Mouse (Mus musculus) gastrocnemius, postnatal 36 days (tissue): ENCODE results near the gene Apln. TPM values are rescaled to one million over a fixed set of nuclear protein-coding genes. Genes with fewer than 3 reads are reported as not detected.

Experiments
- DNase-seq, 2 experiments: peaks; one replicate each; pipeline ENCODE4 v3.0.0; 2022
- intact Hi-C: fragments of 180-260 bp; cut with DNase I; formaldehyde crosslinking; loops from one replicate; pipeline ENCODE4 v1.15.1; 2025
- long read RNA-seq, 2 experiments: library from polyadenylated mRNA; stranded (forward); transcript quantifications; one replicate each; pipeline ENCODE4 v2.0.0; 2021
- total RNA-seq, 2 experiments: library from RNA; stranded (reverse); gene quantifications; 2 replicates each; pipeline ENCODE4 v1.2.3; 2021

Gene Apln
- total RNA-seq, result 1 to 10 TPM; 1.9 to 2.3 TPM
- long read RNA-seq, experiment 1, partial matches to known transcripts, result 0 of 1 reads
- long read RNA-seq, experiment 1, other reads (novel, unspliced or antisense), result 1 of 1 reads
- long read RNA-seq, experiment 2, partial matches to known transcripts, result 0 of 2 reads
- long read RNA-seq, experiment 2, other reads (novel, unspliced or antisense), result 1 of 2 reads

DNA sequence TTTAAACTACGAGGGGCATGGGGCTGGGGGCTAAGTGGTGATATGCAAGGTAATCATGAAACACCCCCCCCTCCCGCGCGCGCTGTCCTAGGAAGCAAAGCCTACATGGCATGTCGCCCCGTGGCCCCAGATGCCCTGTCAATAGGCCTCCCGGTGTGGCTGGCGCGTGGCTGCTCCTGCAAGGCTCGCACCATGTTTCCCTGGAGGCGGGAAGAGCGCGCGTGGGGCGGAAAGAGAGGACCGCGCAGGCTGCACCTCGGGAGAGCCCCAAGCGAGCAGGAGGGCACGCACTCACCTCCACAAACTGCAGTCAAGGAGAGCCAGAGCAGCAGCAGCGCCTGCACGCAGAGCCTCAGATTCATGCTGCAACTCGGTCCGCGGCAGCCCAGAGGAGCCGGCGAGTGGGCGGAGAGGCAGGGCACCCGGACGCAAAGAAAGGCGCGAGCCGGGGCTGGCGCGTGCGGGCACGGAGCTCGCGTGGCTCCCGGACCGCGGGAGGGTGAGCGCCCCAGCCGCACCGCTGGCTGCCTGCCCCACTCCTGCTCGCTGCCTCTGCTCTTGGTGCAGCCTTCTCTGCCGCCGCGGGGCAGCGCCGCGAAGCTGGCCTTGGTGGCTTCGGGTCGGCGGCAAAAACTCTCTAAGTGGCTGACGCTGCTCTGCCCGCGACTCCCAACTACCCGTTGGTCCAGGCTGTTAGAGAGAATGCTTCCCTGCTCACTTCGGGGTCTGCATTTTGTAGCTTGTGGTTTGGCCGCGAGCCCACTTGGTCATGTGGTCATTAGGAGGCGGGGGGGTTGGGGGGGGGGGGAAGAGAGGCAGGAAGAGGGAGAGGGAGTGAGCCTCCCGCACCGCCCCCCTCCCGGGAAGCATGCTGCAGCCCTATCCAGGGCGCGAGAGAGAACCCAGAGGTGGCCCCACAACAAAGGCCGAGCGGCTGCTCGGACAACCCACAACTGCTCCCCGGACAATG lies at the start of gene Apln:
Apln (minus strand) TSS at position 710 of the 970 bp plus-strand sequence.
- intact Hi-C loops, result no loop called here
- DNase-seq, result peak in 1 of 2 experiments; percentile 22

GRCm38 (mm10) chrX:48082364-48082763 lies 47.7 kb upstream of the Apln start:
- intact Hi-C loops, result no loop called here
- no peak for DNase-seq

DNA sequence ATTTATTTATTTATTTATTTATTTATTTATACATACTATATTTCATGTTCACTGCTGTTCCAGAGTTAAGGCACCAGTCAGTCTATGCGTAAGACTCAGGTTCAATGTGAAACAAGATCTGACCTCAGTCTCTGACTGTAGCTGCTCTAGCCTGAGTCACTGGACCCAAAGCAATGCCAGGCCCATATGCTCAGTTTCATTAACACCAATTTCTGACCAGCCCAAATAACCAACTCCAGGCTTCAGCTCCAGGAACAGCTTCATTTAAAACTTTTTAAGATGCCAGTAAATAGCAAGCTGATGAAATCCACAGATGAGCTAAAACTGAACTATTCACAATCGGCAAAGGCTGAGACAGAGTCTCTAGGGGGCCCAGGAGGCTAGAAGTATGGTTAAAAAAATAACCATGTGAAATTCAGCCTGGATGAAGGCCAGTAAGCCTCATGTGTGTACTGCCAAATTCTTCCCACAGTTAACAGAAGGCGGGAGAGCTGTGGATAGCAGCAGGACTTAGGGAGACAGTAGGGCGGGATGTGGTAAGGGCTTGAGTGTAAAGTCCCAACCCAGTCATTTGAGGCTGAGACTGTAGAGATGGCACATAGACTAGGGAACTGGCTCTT lies 42.3 kb upstream of the Apln start:
- no peak for DNase-seq
- intact Hi-C loops, result no loop called here

DNA sequence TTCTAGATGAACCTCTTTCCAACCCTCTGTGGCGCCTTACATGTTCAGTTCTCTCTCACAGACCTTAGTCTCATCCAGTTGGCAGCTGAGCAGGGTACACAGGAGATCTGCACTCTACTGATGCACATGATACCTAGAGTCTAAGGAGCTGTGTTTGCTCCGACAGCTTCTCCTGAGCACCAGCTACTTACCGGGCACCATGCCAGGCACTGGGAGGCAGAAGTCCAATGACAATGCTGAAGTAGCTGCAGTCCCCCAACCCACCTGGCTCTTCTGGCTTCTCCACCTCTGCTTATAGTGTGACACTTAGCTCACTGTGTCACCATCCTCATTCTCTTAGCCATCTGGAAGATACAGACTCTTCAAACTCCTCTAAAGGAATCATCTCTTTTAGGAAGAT lies 40.0 kb upstream of the Apln start:
- DNase-seq, result no peak
- intact Hi-C loops, result no loop called here

DNA sequence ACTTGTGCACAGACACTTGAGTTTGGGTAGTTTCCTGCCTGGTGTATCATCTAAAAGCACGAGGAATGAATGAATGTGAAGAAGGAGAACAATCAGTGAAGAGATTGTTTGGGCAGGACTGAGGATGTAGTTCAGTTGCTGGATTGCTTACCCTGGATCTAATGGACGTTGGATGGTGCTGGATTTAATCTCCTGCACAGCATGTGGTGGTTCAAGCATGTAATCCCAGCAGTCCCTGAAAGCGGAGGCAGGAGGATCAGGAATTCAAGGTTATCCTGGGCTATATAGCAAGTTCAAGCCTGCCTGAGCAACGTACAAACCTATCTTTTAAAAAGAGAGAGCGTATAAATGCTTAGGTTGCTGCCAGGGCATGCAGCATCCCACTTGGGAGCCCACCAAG lies 37.7 kb upstream of the Apln start:
- intact Hi-C loops, result no loop called here
- DNase-seq, result no peak

GRCm38 (mm10) chrX:48071961-48072360 lies 37.3 kb upstream of the Apln start:
- intact Hi-C loops, result no loop called here
- DNase-seq, result no peak

GRCm38 (mm10) chrX:48066891-48067290 lies 32.2 kb upstream of the Apln start:
- DNase-seq, result no peak
- intact Hi-C loops, result no loop called here

GRCm38 (mm10) chrX:48064166-48064853 lies 29.7 kb upstream of the Apln start:
- intact Hi-C loops, result no loop called here
- no peak for DNase-seq

GRCm38 (mm10) chrX:48062481-48062880 lies 27.8 kb upstream of the Apln start:
- intact Hi-C loops, result no loop called here
- DNase-seq, result no peak

DNA sequence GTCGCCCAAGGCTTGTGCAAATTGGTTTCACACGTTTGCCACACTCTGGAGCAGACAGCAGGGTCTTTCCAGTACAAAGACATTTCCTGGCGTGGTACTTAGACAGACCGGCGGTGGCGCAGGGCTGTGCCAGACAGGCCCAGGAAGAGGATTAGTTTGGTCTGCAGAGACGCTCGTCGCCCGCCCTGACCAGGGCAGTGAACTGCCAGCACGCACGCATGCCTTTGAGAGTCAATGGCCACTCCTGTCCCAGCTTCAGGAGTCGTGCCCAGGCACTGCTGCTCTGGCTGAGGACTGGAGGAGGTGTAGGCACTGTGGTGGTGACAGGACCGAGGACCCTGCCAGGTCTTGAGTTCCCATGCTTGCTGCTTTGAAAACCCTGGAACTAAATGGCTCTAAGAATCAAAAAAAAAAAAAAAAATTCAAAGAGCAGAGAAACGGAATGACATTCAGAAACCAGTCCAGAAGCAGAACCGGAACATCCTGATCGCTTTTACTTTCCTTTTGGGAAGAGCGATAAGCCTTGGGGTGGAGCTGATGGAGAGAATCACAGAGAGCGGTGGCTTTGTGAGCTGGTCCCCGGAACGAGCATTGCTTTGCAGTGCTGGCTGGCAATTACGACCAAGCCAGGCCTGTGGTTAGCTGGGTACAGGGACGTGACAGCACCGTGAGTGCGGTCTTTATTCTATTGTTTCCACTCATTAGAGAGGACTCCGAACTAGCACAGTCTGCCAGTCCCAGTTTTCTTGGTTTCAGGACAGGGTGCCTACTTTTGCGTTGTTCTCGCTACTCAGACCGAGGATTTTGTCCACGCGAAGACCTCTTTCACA lies 19.7 kb upstream of the Apln start:
- intact Hi-C loops, result no loop called here
- DNase-seq, result peak; percentile 24 to 27

DNA sequence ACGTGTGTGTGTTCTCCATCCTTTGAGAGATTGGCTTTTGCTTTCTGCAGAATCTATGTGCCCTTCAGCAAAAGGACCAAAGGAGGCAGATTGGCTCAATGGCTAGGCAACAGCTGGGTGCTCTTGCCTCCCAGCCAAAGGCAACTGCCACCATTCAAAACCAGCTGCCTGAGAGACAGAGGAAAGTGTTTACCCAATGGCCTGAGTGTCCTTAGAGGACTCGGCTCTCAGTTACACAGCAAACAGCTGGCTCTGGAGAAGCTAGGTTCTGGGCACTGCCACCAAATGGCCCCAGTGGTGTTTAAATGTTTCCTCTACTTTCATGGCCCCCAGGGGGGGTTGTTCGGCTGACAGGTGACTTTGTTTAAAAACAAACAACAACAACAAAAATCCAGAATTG lies 19.1 kb upstream of the Apln start:
- intact Hi-C loops, result no loop called here
- DNase-seq, result no peak

DNA sequence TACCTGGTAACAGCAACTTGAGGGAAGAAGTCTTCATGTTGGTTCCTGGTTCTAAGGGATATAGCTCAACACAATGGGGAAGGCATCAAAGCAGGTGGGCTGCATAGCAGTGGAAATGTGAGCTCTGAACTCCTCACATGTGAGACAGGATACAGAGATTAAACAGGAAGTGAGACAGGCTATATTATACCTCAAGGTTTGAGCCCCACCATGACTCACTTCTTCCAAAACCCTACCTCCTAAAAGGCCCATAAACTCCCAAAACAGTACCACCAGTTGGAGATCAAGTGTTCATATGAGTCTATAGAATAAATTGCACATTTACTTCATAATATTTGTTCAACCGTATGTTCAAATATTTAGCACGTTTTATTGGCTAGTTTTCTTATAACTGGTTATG lies 11.7 kb upstream of the Apln start:
- intact Hi-C loops, result no loop called here

DNA sequence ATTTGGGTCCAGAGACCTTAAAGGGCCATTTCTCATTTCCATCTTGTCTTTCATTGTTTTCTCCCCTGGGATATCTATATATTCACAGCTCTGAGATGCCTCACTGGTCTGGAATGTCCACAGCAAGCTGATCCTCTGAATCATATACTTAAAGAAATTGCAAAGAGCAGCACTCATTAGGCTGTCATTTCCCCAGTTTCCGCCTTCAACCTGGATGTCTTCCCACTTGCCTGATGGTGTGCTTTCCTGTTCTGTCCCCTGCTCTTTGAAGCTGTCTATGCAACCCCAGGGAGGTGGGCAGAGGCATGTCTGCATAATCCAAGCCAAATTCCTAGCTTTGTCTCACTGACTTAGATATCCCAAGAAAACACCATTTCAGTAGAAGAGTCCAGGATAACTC lies 9.6 kb upstream of the Apln start:
- intact Hi-C loops, result no loop called here
- no peak for DNase-seq

More for the DNA sequence above, 11.7 kb upstream of the Apln start:
- DNase-seq, result no peak

- intact Hi-C loops, result no loop called here
- DNase-seq, result no peak
These were observed 8.1 kb upstream of the Apln start for GRCm38 (mm10) chrX:48042748-48043147.

DNA sequence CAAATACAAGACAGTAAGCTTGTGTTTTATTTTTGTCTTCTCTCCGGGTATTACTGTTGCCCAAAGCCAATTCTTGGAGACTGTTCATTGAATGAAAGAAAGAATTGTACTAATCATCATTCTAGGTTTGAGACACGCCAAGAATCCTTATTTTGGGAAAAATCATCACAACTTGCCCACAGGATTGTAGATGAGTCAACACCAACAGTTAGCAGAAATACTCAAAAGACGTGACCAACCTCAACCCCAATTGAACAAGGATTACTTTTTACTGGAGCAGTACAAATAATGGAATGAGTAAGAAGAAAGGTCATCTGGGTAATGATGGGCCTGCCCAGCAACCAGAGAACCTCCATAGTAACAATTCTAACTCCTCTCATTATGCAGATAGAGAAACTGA lies 5.7 kb upstream of the Apln start:
- DNase-seq, result no peak
- intact Hi-C loops, result no loop called here

DNA sequence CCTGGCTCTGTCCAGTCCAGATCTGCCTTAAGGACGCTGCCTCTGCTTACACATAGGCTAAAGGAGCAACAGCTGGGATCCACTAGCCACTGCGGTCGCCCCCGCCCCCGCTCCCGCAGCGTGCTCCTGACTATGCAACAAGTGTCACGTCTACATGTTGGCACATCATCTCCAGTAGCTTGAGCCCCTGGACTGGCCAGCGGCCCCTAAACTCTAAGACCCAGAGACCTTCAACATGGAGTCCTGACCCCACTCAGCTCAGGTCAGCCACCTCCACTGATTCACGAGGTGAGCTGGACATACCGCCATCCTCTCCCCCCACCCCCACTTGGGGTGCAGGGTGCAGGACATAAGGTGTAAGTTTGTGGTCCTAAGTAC lies 898 bp downstream of the Apln start:
- intact Hi-C loops, result no loop called here
- no peak for DNase-seq

- intact Hi-C loops, result no loop called here
- no peak for DNase-seq
These were observed 1.6 kb downstream of the Apln start for GRCm38 (mm10) chrX:48033024-48033423.

DNA sequence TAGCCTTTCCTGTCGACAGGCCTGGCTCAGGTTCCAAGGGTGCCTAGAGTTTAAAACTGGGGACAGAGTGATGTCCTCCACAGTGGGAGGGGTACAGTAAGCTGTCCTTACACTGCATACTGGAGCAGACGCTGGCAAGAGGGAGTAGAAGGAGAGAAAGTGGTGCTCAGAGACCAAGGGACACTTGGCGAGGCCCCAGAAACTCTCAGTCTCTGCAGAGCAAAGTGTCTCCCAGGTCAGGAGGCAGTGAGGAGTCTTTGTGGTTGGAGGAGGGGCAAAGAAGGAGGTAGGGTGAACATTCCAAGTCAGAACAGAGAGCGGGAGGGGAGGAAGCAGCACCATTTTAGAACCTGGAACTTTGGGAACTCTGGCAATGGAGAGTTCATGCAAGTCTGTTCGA lies 2.8 kb downstream of the Apln start:
- DNase-seq, result no peak
- intact Hi-C loops, result no loop called here

GRCm38 (mm10) chrX:48030593-48030992 lies 4.1 kb downstream of the Apln start:
- no peak for DNase-seq
- intact Hi-C loops, result no loop called here

DNA sequence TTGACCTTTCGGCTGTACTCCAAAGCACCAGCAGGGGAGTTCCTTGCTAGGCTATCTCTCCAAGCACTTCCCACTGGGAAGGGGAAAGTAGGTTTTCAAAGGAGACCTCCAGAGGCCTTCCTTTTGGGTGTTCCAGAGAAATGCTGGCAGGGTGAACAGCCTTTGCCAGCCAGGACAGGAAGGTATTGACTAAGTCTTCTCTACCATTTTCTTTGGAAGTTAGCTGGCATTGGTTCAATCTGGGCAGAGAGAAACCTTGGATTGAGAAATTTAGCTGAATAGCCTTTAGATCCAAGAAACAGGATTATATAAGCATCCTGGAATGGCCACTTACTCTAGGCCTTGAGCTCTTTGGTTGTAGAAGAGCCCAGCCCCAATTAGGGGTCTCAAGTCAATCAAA lies 11.8 kb downstream of the Apln start:
- DNase-seq, result no peak
- intact Hi-C loops, result loop anchor here (5.0 kb wide), 1 partner anchor 104 kb away; no protein-coding TSS in a partner anchor
